Mouse (Mus musculus) liver, adult 2 months (tissue): Measurements from ENCODE around the gene Bhlhe40. TPM values are rescaled to one million over a fixed set of nuclear protein-coding genes. Genes with fewer than 3 reads are reported as not detected.

Experiments used
- DNase-seq: peaks from one replicate; pipeline ENCODE4 v3.0.0-alpha.2; 2011; ENCODE audit warnings: low read depth, low spot score; ENCODE audit errors: extremely low read depth
- H3K27ac ChIP-seq: fragments of 200-500 bp; replicated peaks from 2 replicates; pipeline ENCODE4 v1.5.1; 2012; ENCODE audit warnings: low read depth, mild to moderate bottlenecking, control low read depth, inconsistent platforms, low read length; ENCODE audit not compliant: insufficient read depth
- H3K27me3 ChIP-seq: fragments of 200-500 bp; 2 replicates; pipeline ENCODE4 v1.6.1; 2012; ENCODE audit warnings: mild to moderate bottlenecking, moderate library complexity, low read length, inconsistent platforms; ENCODE audit not compliant: control insufficient read depth, insufficient read depth
- H3K36me3 ChIP-seq: fragments of 200-500 bp; 2 replicates; pipeline ENCODE4 v1.6.1; 2012; ENCODE audit warnings: low read length, inconsistent platforms; ENCODE audit not compliant: control insufficient read depth, insufficient read depth
- H3K4me1 ChIP-seq: fragments of 200-500 bp; 2 replicates; pipeline ENCODE4 v1.6.1; 2011; ENCODE audit warnings: low read length; ENCODE audit not compliant: control insufficient read depth, insufficient read depth
- H3K4me3 ChIP-seq: fragments of 200-500 bp; 2 replicates; pipeline ENCODE4 v1.5.1; 2011; ENCODE audit warnings: low read depth, mild to moderate bottlenecking, control low read depth, low read length, moderate library complexity; ENCODE audit not compliant: insufficient read depth
- H3K79me2 ChIP-seq: fragments of 200-500 bp; 2 replicates; pipeline ENCODE4 v1.6.1; 2012; ENCODE audit warnings: inconsistent platforms, mild to moderate bottlenecking, low read length, moderate library complexity; ENCODE audit not compliant: control insufficient read depth, insufficient read depth
- H3K9ac ChIP-seq: fragments of 200-500 bp; 2 replicates; pipeline ENCODE4 v1.6.1; 2012; ENCODE audit warnings: low read depth, mild to moderate bottlenecking, control low read depth, inconsistent platforms, low read length
- CTCF ChIP-seq: fragments of 200-500 bp; IDR thresholded peaks from 2 replicates; pipeline ENCODE4 v1.5.1; 2011; ENCODE audit warnings: low read depth, low read length, control low read depth
- POLR2A ChIP-seq: fragments of 200-500 bp; IDR thresholded peaks from 2 replicates; pipeline ENCODE4 v1.6.1; 2011; ENCODE audit warnings: low read length, control low read depth; ENCODE audit not compliant: insufficient read depth; ENCODE audit errors: extremely low read depth
- WGBS: fragments of 180-500 bp; shearing (Covaris S2); methylation state at CpG from one replicate; pipeline ENCODE4 v1.1.7; 2018; 5-methylcytosine and 5-hydroxymethylcytosine counted together
- polyA plus RNA-seq: library from polyadenylated mRNA; depleted of rRNA; stranded (reverse); fragments of >200 nt; gene quantifications from 2 replicates; pipeline ENCODE4 v1.2.3, GENCODE M21; 2012; rRNA removed
- total RNA-seq: library from RNA; depleted of rRNA; stranded (reverse); fragments of >200 nt; gene quantifications from 2 replicates; pipeline ENCODE4 v1.2.3, GENCODE M21; 2014; rRNA removed

The Bhlhe40 gene
- total RNA-seq: 33.0 and 35.0 TPM in 2 replicates
- 16.4 and 17.4 TPM in 2 replicates for polyA plus RNA-seq

DNA sequence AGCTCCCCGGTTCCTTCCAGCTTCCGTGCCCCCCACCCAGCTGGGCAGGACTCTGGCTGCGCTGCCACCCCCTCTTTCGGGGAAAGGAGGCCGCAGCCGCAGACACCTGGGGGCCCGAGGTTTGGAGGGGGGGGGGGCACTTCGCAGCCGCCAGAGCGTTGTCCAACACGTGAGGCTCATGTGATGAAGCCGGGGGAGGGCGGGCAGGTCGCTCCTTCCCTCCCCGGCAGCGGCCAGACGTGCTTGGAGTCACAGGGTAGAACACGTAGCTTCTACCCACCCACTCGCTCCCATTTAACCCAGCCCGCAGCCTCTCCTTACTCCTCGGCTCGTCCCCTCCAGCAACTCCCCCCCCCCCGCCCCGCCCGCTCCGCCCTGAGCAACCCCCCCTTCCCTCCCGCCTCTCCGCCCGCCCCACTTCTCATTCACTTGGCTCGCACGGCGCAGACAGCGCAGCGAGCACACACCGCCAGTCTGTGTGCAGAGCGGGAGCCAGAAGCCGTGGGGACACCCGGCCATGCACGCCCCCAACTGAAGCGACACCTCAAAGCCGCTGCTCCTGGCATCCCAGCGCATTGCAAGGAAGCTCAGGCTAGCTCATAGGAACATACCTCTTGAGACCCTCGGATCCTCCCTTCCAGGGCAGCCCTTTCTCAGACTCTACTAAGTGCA lies at the start of gene Bhlhe40:
Bhlhe40 (plus strand) TSS at position 424 of the 672 bp plus-strand sequence.
- TF ChIP-seq CTCF (0 out of 2 replicates have a peak, but pooled peaks have one; percentile 3), POLR2A (peak; percentile 99)
- peaks cover 10% of the 10 kb centered on the region for H3K4me1 ChIP-seq
- H3K9ac ChIP-seq: peak within 1 kb of the TSS; percentile 99
- no peaks in the 10 kb centered on the region for H3K27me3 ChIP-seq
- under 1% methylated on average over 42 of the region's 43 CpGs for WGBS
- peak within 1 kb of the TSS; percentile 100 for H3K27ac ChIP-seq
- H3K36me3 ChIP-seq: peaks cover 22% of the 10 kb centered on the region
- peak; percentile 96 for DNase-seq
- H3K4me3 ChIP-seq: peak within 1 kb of the TSS; percentile 94
- H3K79me2 ChIP-seq: no peaks in the 10 kb centered on the region; the same call in 1 of the 2 replicates

DNA sequence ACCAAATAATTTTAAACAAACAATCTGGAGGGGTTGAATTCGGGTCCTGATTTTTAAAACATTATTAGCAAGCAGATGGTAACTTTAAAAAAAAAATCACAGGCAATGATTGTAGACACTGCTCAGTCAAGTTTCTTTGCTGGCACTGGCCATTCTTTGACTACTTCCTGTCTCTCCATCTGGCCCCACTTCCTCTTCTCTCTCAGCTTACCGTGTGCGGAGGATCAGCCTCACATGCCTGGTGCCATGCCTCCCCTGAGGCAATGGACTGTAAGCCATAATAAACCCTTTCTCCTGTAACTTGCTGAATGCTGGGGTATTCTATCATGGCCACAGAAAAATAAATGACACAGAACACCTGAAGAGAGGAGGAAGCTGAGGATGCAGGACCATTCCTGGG lies 48.8 kb upstream of the Bhlhe40 start:
- no peak for DNase-seq
- no peak for TF ChIP-seq CTCF
- no peak for TF ChIP-seq POLR2A
- no peaks in the 10 kb centered on the region for H3K36me3 ChIP-seq
- WGBS: 88% methylated on average over 3 of the region's 3 CpGs
- H3K9ac ChIP-seq: no peak overlapping the region
- H3K4me1 ChIP-seq: no peaks in the 10 kb centered on the region
- no peaks in the 10 kb centered on the region for H3K27me3 ChIP-seq
- H3K4me3 ChIP-seq: no peak overlapping the region
- no peak overlapping the region for H3K27ac ChIP-seq
- no peaks in the 10 kb centered on the region for H3K79me2 ChIP-seq

DNA sequence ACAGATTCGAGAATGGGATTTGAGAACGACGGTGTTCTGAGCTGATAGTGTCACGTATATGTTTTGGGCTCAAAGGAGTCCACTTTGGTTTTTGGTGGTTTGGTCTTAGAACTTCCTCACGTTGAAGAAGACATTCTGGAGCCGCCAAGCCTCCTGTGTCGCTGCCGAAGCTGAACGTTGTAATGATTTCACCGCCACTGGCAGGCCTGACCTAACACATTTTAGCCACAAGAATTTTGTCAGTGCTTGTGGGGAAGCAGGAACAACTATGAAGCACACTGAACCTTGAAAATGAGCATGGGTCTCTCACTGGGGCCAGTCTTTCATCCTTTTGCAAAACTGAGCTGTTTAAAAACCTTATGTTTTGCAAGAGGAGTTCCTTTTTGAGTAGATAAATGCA lies 42.4 kb upstream of the Bhlhe40 start:
- Histone ChIP-seq H3K27me3 (no peaks in the 10 kb centered on the region), H3K27ac (no peak overlapping the region), H3K36me3 (no peaks in the 10 kb centered on the region), H3K79me2 (no peaks in the 10 kb centered on the region), H3K9ac (no peak overlapping the region), H3K4me1 (no peaks in the 10 kb centered on the region), H3K4me3 (no peak overlapping the region)
- 89% methylated on average over 10 of the region's 10 CpGs for WGBS
- no peak for DNase-seq
- no peak for TF ChIP-seq POLR2A
- TF ChIP-seq CTCF: no peak

DNA sequence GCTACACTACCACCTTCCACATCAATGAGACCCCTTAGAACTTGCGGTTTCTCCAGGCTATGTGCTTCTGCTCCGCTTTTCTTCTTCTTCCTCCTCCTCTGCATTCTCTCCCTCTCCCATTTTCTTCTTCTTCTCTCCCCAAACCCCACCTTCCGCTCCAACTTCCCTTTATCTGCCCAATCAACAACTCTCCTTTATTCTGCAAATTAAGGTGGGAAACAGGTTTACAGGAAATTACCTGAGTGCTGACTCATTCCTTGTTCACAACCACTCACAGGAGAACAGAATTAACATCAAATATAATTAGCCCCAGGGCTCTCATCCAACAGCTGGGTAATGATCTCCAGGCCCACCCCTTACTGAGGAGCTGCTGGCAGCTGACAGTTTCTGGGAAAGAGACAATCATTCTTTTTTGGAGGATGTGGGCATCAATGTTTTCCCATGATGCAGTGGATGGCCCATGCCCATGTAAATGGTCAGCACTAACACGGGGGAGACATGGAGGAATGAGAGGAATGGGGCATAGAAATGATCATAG lies 37.3 kb upstream of the Bhlhe40 start:
- Histone ChIP-seq H3K27me3 (no peaks in the 10 kb centered on the region), H3K4me1 (no peaks in the 10 kb centered on the region), H3K79me2 (no peaks in the 10 kb centered on the region), H3K36me3 (no peaks in the 10 kb centered on the region), H3K27ac (no peak overlapping the region), H3K4me3 (no peak overlapping the region), H3K9ac (no peak overlapping the region)
- WGBS: 92% methylated on average over 4 of the region's 4 CpGs
- TF ChIP-seq POLR2A (no peak), CTCF (no peak)
- no peak for DNase-seq

DNA sequence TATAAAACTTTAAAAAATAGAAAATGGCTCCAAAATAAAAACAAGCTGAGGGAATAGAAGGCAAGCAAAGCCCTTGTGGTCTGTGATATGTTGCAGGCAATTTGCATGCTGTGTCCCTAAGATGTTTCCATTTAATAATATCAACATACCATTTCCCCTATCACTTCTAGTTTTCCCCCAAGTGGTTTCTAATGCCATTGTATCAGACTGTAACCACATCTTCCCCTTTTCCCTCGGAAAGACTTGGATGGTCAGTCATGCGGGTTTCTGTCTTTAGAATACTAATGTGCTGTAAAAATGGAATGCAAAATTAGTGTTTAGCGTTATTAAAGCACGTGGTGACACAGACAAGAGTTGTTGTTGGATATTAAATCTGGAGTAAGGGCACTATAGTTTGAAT lies 35.5 kb upstream of the Bhlhe40 start:
- H3K27ac ChIP-seq: no peak overlapping the region
- H3K9ac ChIP-seq: no peak overlapping the region
- H3K36me3 ChIP-seq: no peaks in the 10 kb centered on the region
- no peak overlapping the region for H3K4me3 ChIP-seq
- H3K27me3 ChIP-seq: no peaks in the 10 kb centered on the region
- 91% methylated on average over 4 of the region's 4 CpGs for WGBS
- TF ChIP-seq CTCF (no peak), POLR2A (no peak)
- H3K79me2 ChIP-seq: no peaks in the 10 kb centered on the region
- H3K4me1 ChIP-seq: no peaks in the 10 kb centered on the region
- no peak for DNase-seq

DNA sequence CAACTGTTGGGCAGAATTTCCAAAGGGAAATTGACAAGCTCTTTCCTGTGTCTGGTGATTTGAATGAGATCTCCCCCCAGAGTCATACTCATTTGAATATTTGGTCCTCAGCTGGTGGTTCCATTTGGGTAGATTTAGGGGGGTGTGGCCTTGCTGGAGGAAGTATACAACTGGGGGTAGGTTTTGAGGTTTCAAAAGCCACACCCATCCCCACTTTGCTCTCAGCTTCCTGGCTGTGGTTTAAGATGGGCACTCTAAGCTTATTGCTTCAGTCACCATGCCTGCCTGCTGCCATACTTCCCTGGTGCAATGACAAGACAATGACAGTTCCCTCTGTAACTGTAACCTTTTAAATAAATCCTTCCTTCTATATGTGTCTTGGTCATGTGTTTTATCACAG lies 29.7 kb upstream of the Bhlhe40 start:
- Histone ChIP-seq H3K36me3 (no peaks in the 10 kb centered on the region), H3K4me3 (no peak overlapping the region), H3K27ac (no peak overlapping the region), H3K9ac (no peak overlapping the region), H3K4me1 (peaks cover 4% of the 10 kb centered on the region; the same call in 1 of the 2 replicates), H3K79me2 (no peaks in the 10 kb centered on the region), H3K27me3 (no peaks in the 10 kb centered on the region)
- TF ChIP-seq POLR2A (no peak), CTCF (no peak)
- DNase-seq: no peak
